8 mouse cellular contexts compared by ENCODE assay signal in the genomic region with DNA sequence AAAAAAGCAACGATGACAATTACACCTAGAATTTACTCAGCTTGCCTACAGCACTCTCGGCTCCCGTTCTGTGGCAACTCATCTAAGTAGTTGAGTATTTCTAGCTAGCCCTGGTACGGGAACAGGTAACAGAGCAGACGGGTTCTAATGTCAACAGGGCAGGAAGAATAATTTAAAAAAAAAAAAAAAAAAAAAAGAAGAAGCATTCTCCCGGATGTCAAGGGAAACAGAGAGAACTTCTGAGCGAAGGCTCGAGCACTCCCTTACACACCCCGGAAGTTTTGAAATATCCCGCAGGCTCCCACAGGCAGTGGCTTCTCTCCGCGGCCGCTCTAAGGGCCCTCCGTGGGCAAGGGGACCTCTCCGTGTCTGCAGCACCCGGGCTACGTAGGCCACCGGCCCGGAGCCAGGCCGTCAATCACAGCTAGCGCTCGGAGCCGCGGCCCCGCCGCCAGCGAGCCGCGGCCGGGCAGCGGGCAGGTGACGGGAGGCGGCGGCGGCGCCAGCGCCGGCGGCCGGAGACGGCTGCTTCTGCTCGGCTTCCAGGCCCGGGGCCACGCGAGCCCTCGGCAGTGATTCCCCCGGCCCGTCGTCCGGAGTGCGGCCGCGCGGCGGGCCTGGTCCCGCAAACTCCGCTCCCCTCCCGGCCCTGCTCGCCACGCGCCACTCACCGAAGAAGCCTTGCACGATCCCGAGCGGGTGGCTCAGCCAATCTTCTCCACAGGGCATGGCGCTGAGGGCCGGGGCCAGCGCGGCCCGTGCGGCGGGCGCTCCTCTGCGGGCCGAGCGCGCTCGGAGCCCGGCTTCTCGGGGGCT. TPM values are rescaled to one million over a fixed set of nuclear protein-coding genes. Genes with fewer than 3 reads are reported as not detected.
A peak's percentile ranks its signal among the peaks of the same experiment; 100 is the strongest.
DNase-seq lines count a peak whose midpoint lies in the region; ATAC-seq lines count a peak whose summit lies in the region.

No protein-coding gene starts in this region.

- WGBS in intestine, embryonic 15.5 days = 0% methylated on average over 80 of the region's 80 CpGs
- under 1% methylated on average over 75 of the region's 80 CpGs for WGBS in neural tube, embryonic 15.5 days

- peak overlapping the region; percentile 84 for H3K27ac ChIP-seq in intestine, embryonic 15.5 days
- H3K27ac ChIP-seq in neural tube, embryonic 15.5 days (replicated peaks) = peak overlapping the region; percentile 92

- peak; percentile 75 for ATAC-seq in granulocyte monocyte progenitor cell, adult 5-6 weeks (replicated peaks; ENCODE audit: poor library complexity, severe bottlenecking)
- peak; percentile 57 for ATAC-seq in intestine, embryonic 15.5 days
- peak; percentile 51 for ATAC-seq in neural tube, embryonic 15.5 days (ENCODE audit: low FRiP score)

- no peaks in the 10 kb centered on the region for H3K27me3 ChIP-seq in intestine, embryonic 15.5 days (replicated peaks)
- H3K27me3 ChIP-seq in neural tube, embryonic 15.5 days (replicated peaks) = 0 out of 2 replicates have a peak, but pooled peaks cover 4% of the 10 kb centered on the region

- H3K9ac ChIP-seq in intestine, embryonic 15.5 days = peak overlapping the region; percentile 98
- H3K9ac ChIP-seq in neural tube, embryonic 15.5 days (replicated peaks) = peak overlapping the region; percentile 95

- no peaks in the 10 kb centered on the region for H3K9me3 ChIP-seq in intestine, embryonic 15.5 days
- H3K9me3 ChIP-seq in neural tube, embryonic 15.5 days (replicated peaks) = no peaks in the 10 kb centered on the region

- H3K36me3 ChIP-seq in intestine, embryonic 15.5 days = no peaks in the 10 kb centered on the region
- no peaks in the 10 kb centered on the region; the same call in 1 of the 2 replicates for H3K36me3 ChIP-seq in neural tube, embryonic 15.5 days

- H3K4me1 ChIP-seq in intestine, embryonic 15.5 days (replicated peaks) = peaks cover 10% of the 10 kb centered on the region
- peaks cover 30% of the 10 kb centered on the region for H3K4me1 ChIP-seq in neural tube, embryonic 15.5 days

- peak; percentile 35 for DNase-seq in ovary, postnatal 14 days (ENCODE audit: low spot score)
- DNase-seq in ovary, adult 18-20 months (ENCODE audit: low spot score) = no peak
- DNase-seq in cerebellum, adult 9-11 months = peak; percentile 64
- DNase-seq in lung, adult 18-20 months = peak; percentile 66 to 69
- peak; percentile 57 to 71 for DNase-seq in thymus, postnatal 36 days

- peak overlapping the region; percentile 73 for H3K4me2 ChIP-seq in intestine, embryonic 15.5 days (replicated peaks)
- peak overlapping the region; percentile 71 for H3K4me2 ChIP-seq in neural tube, embryonic 15.5 days

- H3K4me3 ChIP-seq in intestine, embryonic 15.5 days (replicated peaks) = peak overlapping the region; percentile 99
- peak overlapping the region; percentile 99 for H3K4me3 ChIP-seq in neural tube, embryonic 15.5 days (replicated peaks)

RNA-seq across cellular contexts. Expression of a gene that starts 0.6 kb away (rescaled TPM):
- 87.6 and 96.3 TPM in 2 replicates for total RNA-seq in granulocyte monocyte progenitor cell, adult 5-6 weeks (2014; fragmentation: Nextera tagmentation)
- total RNA-seq in granulocyte monocyte progenitor cell, adult 5-6 weeks (2017) = 64.0 and 73.3 TPM in 2 replicates
- polyA plus RNA-seq in intestine, embryonic 15.5 days (2015; fragmentation: Nextera tagmentation; extraction: Ambion mirVana) = 53.4 and 57.9 TPM in 2 replicates
- 39.5 and 42.8 TPM in 2 replicates for polyA plus RNA-seq in neural tube, embryonic 15.5 days (2015; fragmentation: Nextera tagmentation; extraction: Ambion mirVana)

RNA-seq across cellular contexts. Expression of a gene that starts 5.1 kb away (rescaled TPM):
- 29.6 and 32.0 TPM in 2 replicates for total RNA-seq in granulocyte monocyte progenitor cell, adult 5-6 weeks (2014; fragmentation: Nextera tagmentation)
- total RNA-seq in granulocyte monocyte progenitor cell, adult 5-6 weeks (2017) = 42.6 and 46.0 TPM in 2 replicates
- 29.9 and 31.6 TPM in 2 replicates for polyA plus RNA-seq in intestine, embryonic 15.5 days (2015; fragmentation: Nextera tagmentation; extraction: Ambion mirVana)
- polyA plus RNA-seq in neural tube, embryonic 15.5 days (2015; fragmentation: Nextera tagmentation; extraction: Ambion mirVana) = 35.7 and 36.6 TPM in 2 replicates
